Mouse (Mus musculus) brain, embryonic 14.5 days (tissue): ENCODE measurements around the gene Sipa1l3.

Experiments used
- CTCF ChIP-seq: fragments of 200-500 bp; IDR thresholded peaks from 2 replicates; pipeline ENCODE4 v1.5.1; 2012; ENCODE audit warnings: inconsistent platforms, mild to moderate bottlenecking, moderate library complexity, borderline replicate concordance; ENCODE audit not compliant: insufficient read depth, insufficient read length; ENCODE audit errors: extremely low read depth
- POLR2A ChIP-seq: fragments of 200-500 bp; IDR thresholded peaks from 2 replicates; pipeline ENCODE4 v1.6.1; 2012; ENCODE audit warnings: mild to moderate bottlenecking, inconsistent platforms, borderline replicate concordance; ENCODE audit not compliant: poor library complexity, insufficient read depth, insufficient read length, severe bottlenecking; ENCODE audit errors: extremely low read depth

DNA sequence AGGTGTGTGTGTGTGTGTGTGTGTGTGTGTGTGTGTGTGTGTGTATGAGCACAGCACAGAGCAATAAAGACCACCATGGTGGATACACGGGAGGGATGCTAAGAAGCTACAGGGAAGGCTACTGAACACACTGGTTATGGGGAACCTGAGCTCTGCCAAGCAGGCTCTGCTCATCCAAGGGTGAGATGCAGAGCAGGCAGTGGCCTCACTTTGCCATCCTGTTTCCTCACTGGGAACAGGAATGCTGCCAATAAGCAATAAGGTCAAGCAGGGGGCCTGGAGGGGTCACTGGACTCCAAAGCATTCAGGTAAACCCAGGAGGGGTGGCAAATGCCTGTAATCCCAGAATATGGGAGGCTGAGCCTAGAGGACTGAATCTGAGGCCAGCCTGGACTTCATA is 25.4 kb downstream of the Sipa1l3 start:
- TF ChIP-seq CTCF (no peak), POLR2A (no peak)
